Mouse (Mus musculus): ENCODE measurements at regions not wholly inside any gene's neighbourhood (a gene's known extent, or its start where the extent isn't known, plus 50 kb on each side); places are given as distances from the start of the nearest gene placed in this dataset.
"Not testable (repeated sequence)": the region's sequence is repeated elsewhere in the genome, so short reads cannot be mapped to it uniquely, and the experiment has no call there.

- DNase-seq (ENCODE audit: low read depth, low spot score): no peak
These were observed 277.0 kb downstream of the Gxylt1 start for GRCm38 (mm10) chr15:92997933-92998332.

- no peak for DNase-seq (ENCODE audit: low read depth, low spot score)
These were observed 280.7 kb downstream of the Gxylt1 start for GRCm38 (mm10) chr15:92994191-92994671.

GRCm38 (mm10) chr15:92993538-92994190 is 281.3 kb downstream of the Gxylt1 start:
- no peak for DNase-seq (ENCODE audit: low read depth, low spot score)

- DNase-seq (ENCODE audit: low read depth, low spot score): peak; percentile 88
These were observed 299.2 kb downstream of the Gxylt1 start for GRCm38 (mm10) chr15:92975774-92976173.

- DNase-seq (ENCODE audit: low read depth, low spot score): peak; percentile 92
These were observed 300.0 kb downstream of the Gxylt1 start for GRCm38 (mm10) chr15:92974931-92975330.

GRCm38 (mm10) chr15:92973651-92974229 is 301.2 kb downstream of the Gxylt1 start:
- peak; percentile 50 for DNase-seq (ENCODE audit: low read depth, low spot score)

- no peak for DNase-seq (ENCODE audit: low read depth, low spot score)
These were observed 309.4 kb downstream of the Gxylt1 start for GRCm38 (mm10) chr15:92965556-92965955.

- DNase-seq (ENCODE audit: low read depth, low spot score): no peak
These were observed 310.1 kb downstream of the Gxylt1 start for GRCm38 (mm10) chr15:92964901-92965300.

GRCm38 (mm10) chr15:92964131-92964530 is 310.8 kb downstream of the Gxylt1 start:
- no peak for DNase-seq (ENCODE audit: low read depth, low spot score)

GRCm38 (mm10) chr15:92950912-92951311 is 324.1 kb downstream of the Gxylt1 start:
- not testable (repeated sequence) for DNase-seq (ENCODE audit: low read depth, low spot score)

GRCm38 (mm10) chr15:92946216-92946615 is 328.8 kb downstream of the Gxylt1 start:
- DNase-seq (ENCODE audit: low read depth, low spot score): peak; percentile 21

- peak; percentile 55 for DNase-seq (ENCODE audit: low read depth, low spot score)
These were observed 371.2 kb downstream of the Gxylt1 start for GRCm38 (mm10) chr15:92903821-92904220.

- DNase-seq (ENCODE audit: low read depth, low spot score): no peak
These were observed 377.7 kb downstream of the Gxylt1 start for GRCm38 (mm10) chr15:92897277-92897676.

- DNase-seq (ENCODE audit: low read depth, low spot score): no peak
These were observed 379.1 kb downstream of the Gxylt1 start for GRCm38 (mm10) chr15:92895836-92896235.

GRCm38 (mm10) chr15:92876438-92876837 is 398.5 kb downstream of the Gxylt1 start:
- DNase-seq (ENCODE audit: low read depth, low spot score): peak; percentile 8

- peak; percentile 39 for DNase-seq (ENCODE audit: low read depth, low spot score)
These were observed 410.9 kb downstream of the Gxylt1 start for GRCm38 (mm10) chr15:92864106-92864505.

GRCm38 (mm10) chr15:92850854-92851253 is 424.1 kb downstream of the Gxylt1 start:
- DNase-seq (ENCODE audit: low read depth, low spot score): no peak

- no peak for DNase-seq (ENCODE audit: low read depth, low spot score)
These were observed 434.9 kb downstream of the Gxylt1 start for GRCm38 (mm10) chr15:92840035-92840434.

GRCm38 (mm10) chr15:92839611-92840010 is 435.4 kb downstream of the Gxylt1 start:
- DNase-seq (ENCODE audit: low read depth, low spot score): peak; percentile 17

GRCm38 (mm10) chr15:92826136-92826535 is 429.5 kb downstream of the Pdzrn4 start:
- DNase-seq (ENCODE audit: low read depth, low spot score): no peak
